Mouse (Mus musculus): ENCODE results near the gene Klhl13. TPM values are rescaled to one million over a fixed set of nuclear protein-coding genes. Genes with fewer than 3 reads are reported as not detected.

The Klhl13 gene
- total and polyA plus RNA-seq, 3 experiments = 0.13 to 1.7 (median 0.51) TPM

- peak; percentile 14 for DNase-seq (ENCODE audit: extremely low read depth)
- no peak overlapping the region for H3K9ac ChIP-seq (ENCODE audit: insufficient read depth, low read depth)
- TF ChIP-seq ZNF384 (IDR thresholded peaks at IDR 0.05; ENCODE audit: low read depth, low read length) = no peak
- TF ChIP-seq RAD21 (IDR thresholded peaks at IDR 0.05; ENCODE audit: low read depth, low read length) = peak; percentile 46
- TF ChIP-seq SMC3 (IDR thresholded peaks at IDR 0.05; ENCODE audit: low read depth, low read length) = peak; percentile 47
- TF ChIP-seq IRF4 (IDR thresholded peaks at IDR 0.05; ENCODE audit: low read depth, low read length) = no peak
- peak; percentile 36 to 58 for TF ChIP-seq CTCF (conservative IDR thresholded peaks at IDR 0.05 in 1 of 2, IDR thresholded peaks at IDR 0.05 in 1 of 2; ENCODE audit: low read depth in 2 of 2, low read length in 2 of 2)
- no peaks in the 10 kb centered on the region for H3K36me3 ChIP-seq (replicated peaks in 1 of 2; ENCODE audit: control insufficient read depth in 1 of 2, insufficient read depth in 1 of 2, low read length in 1 of 2)
- dilution Hi-C loops (cut with MboI; ENCODE audit: extremely low pct_ligation_motif_present, extremely low pct_unique_long_range_greater_than_20kb, low sequenced_read_pairs) = no loop called here
- H3K4me1 ChIP-seq (ENCODE audit: control insufficient read depth in 1 of 2, insufficient read depth in 2 of 2) = no peaks in the 10 kb centered on the region
- no peaks in the 10 kb centered on the region for H3K9me3 ChIP-seq (replicated peaks; ENCODE audit: low read length)
- in situ Hi-C loops (cut with MboI; ENCODE audit: low pct_ligation_motif_present, low pct_unique_long_range_greater_than_20kb, low sequenced_read_pairs) = no loop called here
- H3K4me2 ChIP-seq (ENCODE audit: insufficient read depth, low read depth, poor library complexity, severe bottlenecking) = no peak overlapping the region
- no peak overlapping the region for H3K27ac ChIP-seq (ENCODE audit: insufficient read depth, low read depth)
- no peaks in the 10 kb centered on the region for H3K27me3 ChIP-seq (replicated peaks)
- no peak overlapping the region for H3K4me3 ChIP-seq (replicated peaks in 1 of 3; ENCODE audit: low read depth in 2 of 3, low read length in 2 of 3, poor library complexity in 1 of 3)
- H3K79me2 ChIP-seq (replicated peaks; ENCODE audit: control insufficient read depth, extremely low read depth, insufficient read depth, poor library complexity, severe bottlenecking) = no peaks in the 10 kb centered on the region
Observed at GRCm38 (mm10) chrX:23328116-23328515, 36.8 kb downstream of the Klhl13 start.

GRCm38 (mm10) chrX:23318857-23319256, 46.0 kb downstream of the Klhl13 start:
- dilution Hi-C loops (cut with MboI; ENCODE audit: extremely low pct_ligation_motif_present, extremely low pct_unique_long_range_greater_than_20kb, low sequenced_read_pairs) = no loop called here

GRCm38 (mm10) chrX:23295952-23296598, 68.8 kb downstream of the Klhl13 start:
- in situ Hi-C loops (cut with MboI; ENCODE audit: low pct_ligation_motif_present, low pct_unique_long_range_greater_than_20kb, low sequenced_read_pairs) (no loop called here), dilution Hi-C loops (cut with MboI; ENCODE audit: extremely low pct_ligation_motif_present, extremely low pct_unique_long_range_greater_than_20kb, low sequenced_read_pairs) (no loop called here)
- DNase-seq (ENCODE audit: extremely low read depth) = peak; percentile 26
- Histone ChIP-seq H3K27me3 (replicated peaks) (no peaks in the 10 kb centered on the region), H3K4me2 (ENCODE audit: insufficient read depth, low read depth, poor library complexity, severe bottlenecking) (no peak overlapping the region), H3K36me3 (replicated peaks in 1 of 2; ENCODE audit: control insufficient read depth in 1 of 2, insufficient read depth in 1 of 2, low read length in 1 of 2) (no peaks in the 10 kb centered on the region), H3K9ac (ENCODE audit: insufficient read depth, low read depth) (no peak overlapping the region), H3K27ac (ENCODE audit: insufficient read depth, low read depth) (no peak overlapping the region), H3K9me3 (replicated peaks; ENCODE audit: low read length) (no peaks in the 10 kb centered on the region), H3K4me1 (ENCODE audit: control insufficient read depth in 1 of 2, insufficient read depth in 2 of 2) (no peaks in the 10 kb centered on the region), H3K4me3 (replicated peaks in 1 of 3; ENCODE audit: low read depth in 2 of 3, low read length in 2 of 3, poor library complexity in 1 of 3) (no peak overlapping the region), H3K79me2 (replicated peaks; ENCODE audit: control insufficient read depth, extremely low read depth, insufficient read depth, poor library complexity, severe bottlenecking) (no peaks in the 10 kb centered on the region)
- no peak for TF ChIP-seq TCF12 (IDR thresholded peaks at IDR 0.05; ENCODE audit: low read depth, low read length)
- TF ChIP-seq CHD2 (IDR thresholded peaks at IDR 0.05; ENCODE audit: low read length) = no peak
- peak; percentile 31 for TF ChIP-seq SMC3 (IDR thresholded peaks at IDR 0.05; ENCODE audit: low read depth, low read length)
- TF ChIP-seq RAD21 (IDR thresholded peaks at IDR 0.05; ENCODE audit: low read depth, low read length) = peak; percentile 46
- TF ChIP-seq CTCF (conservative IDR thresholded peaks at IDR 0.05 in 1 of 2, IDR thresholded peaks at IDR 0.05 in 1 of 2; ENCODE audit: low read depth in 2 of 2, low read length in 2 of 2) = peak; percentile 16 to 55; a peak in 2 of 4 replicates

More at GRCm38 (mm10) chrX:23318857-23319256, 46.0 kb downstream of the Klhl13 start:
- DNase-seq (ENCODE audit: extremely low read depth) = no peak
- H3K79me2 ChIP-seq (replicated peaks; ENCODE audit: control insufficient read depth, extremely low read depth, insufficient read depth, poor library complexity, severe bottlenecking) = no peaks in the 10 kb centered on the region
- no peaks in the 10 kb centered on the region for H3K36me3 ChIP-seq (replicated peaks in 1 of 2; ENCODE audit: control insufficient read depth in 1 of 2, insufficient read depth in 1 of 2, low read length in 1 of 2)
- in situ Hi-C loops (cut with MboI; ENCODE audit: low pct_ligation_motif_present, low pct_unique_long_range_greater_than_20kb, low sequenced_read_pairs) = no loop called here
- no peaks in the 10 kb centered on the region for H3K9me3 ChIP-seq (replicated peaks; ENCODE audit: low read length)
- no peak overlapping the region for H3K4me2 ChIP-seq (ENCODE audit: insufficient read depth, low read depth, poor library complexity, severe bottlenecking)
- H3K4me1 ChIP-seq (ENCODE audit: control insufficient read depth in 1 of 2, insufficient read depth in 2 of 2) = no peaks in the 10 kb centered on the region
- TF ChIP-seq TCF12 (IDR thresholded peaks at IDR 0.05; ENCODE audit: low read depth, low read length) (no peak), E2F4 (IDR thresholded peaks at IDR 0.05; ENCODE audit: insufficient replicate concordance, low read depth, low read length) (no peak), KAT2A (IDR thresholded peaks at IDR 0.05; ENCODE audit: insufficient replicate concordance, low read length) (no peak), TBP (conservative IDR thresholded peaks at IDR 0.05; ENCODE audit: low read depth, low read length) (no peak)
- H3K4me3 ChIP-seq (replicated peaks in 1 of 3; ENCODE audit: low read depth in 2 of 3, low read length in 2 of 3, poor library complexity in 1 of 3) = no peak overlapping the region
- no peak overlapping the region for H3K9ac ChIP-seq (ENCODE audit: insufficient read depth, low read depth)
- no peaks in the 10 kb centered on the region for H3K27me3 ChIP-seq (replicated peaks)
- H3K27ac ChIP-seq (ENCODE audit: insufficient read depth, low read depth) = no peak overlapping the region
